Mouse (Mus musculus) left cerebral cortex, postnatal 14 days (tissue): ENCODE data around the gene Taf3. TPM values are rescaled to one million over a fixed set of nuclear protein-coding genes. Genes with fewer than 3 reads are reported as not detected.

Experiments
- DNase-seq, 2 experiments: peaks; one replicate each; pipeline ENCODE4 v3.0.0; 2021 to 2022; ENCODE audit warnings: low spot score in 2 of 2, mixed read lengths in 1 of 2
- intact Hi-C: fragments of 180-260 bp; cut with DNase I; formaldehyde crosslinking; loops from one replicate; pipeline ENCODE4 v1.15.1; 2025
- total RNA-seq, 2 experiments: library from RNA; stranded (reverse); gene quantifications; 2 replicates each; pipeline ENCODE4 v1.2.3; 2021

The Taf3 gene
- total RNA-seq, 2 experiments from 2014 or later: 12.5 to 13.5 TPM

DNA sequence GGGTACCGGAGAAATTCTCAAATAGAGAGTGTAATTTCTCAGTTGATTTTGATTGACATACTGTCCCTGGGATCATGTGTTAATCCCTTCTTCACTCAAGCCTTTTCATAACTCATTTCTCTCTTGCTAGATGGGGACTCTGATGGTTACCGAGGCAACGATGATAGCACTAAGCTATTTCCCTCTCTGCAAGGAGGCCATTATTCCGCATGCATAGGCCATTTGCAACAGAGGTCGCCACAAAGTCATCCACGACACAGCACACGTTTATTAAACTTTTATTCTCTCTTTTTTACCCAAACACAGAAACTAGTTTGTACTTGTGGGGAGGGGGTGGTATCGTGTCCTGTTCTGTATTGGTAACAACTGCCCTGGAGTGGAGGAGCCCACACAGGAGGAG, 150.6 kb downstream of the Taf3 start:
- DNase-seq: no peak
- intact Hi-C loops: loop anchor here (10.0 kb wide), 1 partner anchor 1143 kb away; no protein-coding TSS in a partner anchor

DNA sequence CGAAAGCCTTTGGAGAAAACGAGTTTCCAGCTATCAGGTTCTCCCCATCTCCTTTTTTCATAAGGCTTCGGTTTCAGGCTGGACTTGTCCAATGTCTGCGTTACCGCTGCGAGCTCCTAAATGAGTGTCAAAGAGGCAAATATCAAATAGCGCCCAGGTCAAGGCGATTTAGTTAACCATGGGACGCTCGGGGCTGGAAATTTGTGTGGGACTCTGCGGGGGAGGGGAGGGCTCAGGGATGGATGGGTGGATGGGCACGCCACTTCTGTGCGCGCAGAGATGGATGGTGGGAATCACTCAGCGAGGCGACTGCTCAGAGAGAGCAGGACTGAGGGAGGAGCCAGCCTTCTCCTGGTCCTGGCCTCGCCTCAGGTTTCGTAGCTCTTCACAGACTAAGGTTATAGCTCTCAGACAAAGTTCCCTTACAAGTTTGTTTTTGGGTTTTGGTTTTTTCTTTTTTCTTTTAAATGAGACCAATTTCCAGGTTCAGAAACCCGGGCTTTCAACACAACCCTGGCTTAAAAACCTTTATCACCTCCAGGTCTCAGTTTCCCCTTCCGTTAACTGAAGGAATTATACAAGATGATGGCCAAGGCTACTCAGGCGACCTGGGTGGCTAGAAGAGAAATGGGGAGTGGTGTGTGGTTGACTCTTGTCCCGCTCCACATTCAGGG, 152.2 kb downstream of the Taf3 start:
- intact Hi-C loops: loop anchor here (10.0 kb wide), 1 partner anchor 1141 kb away; no protein-coding TSS in a partner anchor
- no peak for DNase-seq

DNA sequence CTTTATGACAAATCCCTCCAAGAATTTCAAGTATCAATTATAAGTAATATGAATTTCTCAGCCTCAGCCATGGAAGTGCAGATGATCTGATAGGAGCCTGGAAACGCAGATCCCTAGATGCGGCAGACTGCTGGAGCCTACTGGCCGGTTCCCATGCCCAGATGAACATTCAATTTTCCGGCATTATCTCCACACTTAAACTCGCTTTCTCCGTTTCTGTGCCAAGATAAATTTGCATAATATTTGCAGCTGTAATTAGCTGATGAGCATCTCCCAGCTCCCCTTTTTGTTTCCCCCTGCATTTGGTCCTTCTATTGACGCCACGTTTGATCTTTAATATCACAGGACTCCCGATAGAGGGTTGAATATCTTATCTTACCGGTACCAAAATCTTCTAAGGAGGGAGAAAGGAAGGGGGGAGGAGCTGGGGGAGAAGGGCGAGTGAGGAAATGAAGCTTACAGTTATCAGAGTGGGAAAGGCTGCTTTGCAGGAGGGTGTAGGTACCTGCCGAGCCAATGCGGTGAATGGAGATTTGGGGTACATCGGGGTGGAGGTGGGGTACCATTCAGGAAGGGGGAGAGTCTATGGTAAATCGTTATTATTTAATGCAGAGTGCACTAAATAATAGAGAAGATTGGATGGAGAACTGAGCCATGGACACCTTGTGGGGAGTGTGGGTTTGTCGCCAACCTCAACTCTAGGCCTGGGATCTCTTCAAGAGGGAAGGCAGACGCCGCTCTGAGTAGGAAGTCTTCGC, 153.4 kb downstream of the Taf3 start:
- no peak for DNase-seq
- intact Hi-C loops: loop anchor here (10.0 kb wide), 1 partner anchor 1140 kb away; no protein-coding TSS in a partner anchor

DNA sequence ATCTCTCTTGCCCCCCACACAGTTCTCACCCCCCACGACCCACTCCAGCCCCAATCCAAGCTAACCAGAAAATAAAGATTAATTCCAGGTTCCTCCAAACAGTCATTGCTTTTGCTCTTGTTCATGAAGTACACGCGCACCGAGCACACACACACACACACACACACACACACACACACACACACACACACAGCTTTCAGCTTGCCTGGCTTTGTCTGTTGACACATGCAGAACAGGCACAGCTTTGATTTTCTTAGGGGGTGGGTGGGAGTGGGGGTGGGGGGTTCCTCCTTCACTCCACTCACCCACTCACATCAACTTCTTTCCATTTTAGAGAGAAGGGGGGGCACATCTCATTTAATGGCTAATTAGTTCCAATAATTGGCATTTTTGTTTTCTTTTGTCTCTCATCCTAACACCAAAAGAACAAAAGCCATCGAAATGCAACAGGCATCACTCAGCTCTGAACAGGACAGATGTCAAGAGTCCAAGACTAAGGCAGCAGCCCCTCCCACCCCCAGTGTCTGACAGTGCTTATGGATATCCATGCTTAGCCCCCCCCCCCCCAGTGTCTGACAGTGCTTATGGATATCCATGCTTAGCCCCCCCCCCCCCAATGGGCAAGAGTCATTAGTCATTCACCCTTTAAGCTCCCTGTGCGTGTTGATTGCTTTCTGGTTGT, 155.0 kb downstream of the Taf3 start:
- intact Hi-C loops: loop anchor here (10.0 kb wide), 1 partner anchor 1139 kb away; no protein-coding TSS in a partner anchor
- no peak for DNase-seq

DNA sequence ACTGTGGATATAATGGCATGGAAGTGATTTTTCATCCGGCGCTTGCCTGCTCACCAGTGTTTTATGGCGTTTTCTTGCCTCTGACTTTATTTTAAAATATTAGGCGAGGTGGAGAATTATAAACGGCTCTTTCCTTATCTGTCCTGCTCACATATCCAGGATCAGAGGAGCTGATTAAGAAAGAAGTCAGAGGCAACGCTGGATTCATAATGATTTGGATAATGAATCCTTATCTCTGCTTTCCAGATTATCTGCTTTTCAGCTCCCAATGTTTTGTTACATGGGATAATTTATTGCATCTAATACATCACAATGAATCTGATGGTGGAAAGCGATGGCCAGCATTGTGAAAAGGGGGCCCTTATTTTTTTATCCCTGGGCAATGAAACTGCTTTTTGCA, 155.9 kb downstream of the Taf3 start:
- intact Hi-C loops: loop anchor here (10.0 kb wide), 1 partner anchor 1138 kb away; no protein-coding TSS in a partner anchor
- DNase-seq: no peak

DNA sequence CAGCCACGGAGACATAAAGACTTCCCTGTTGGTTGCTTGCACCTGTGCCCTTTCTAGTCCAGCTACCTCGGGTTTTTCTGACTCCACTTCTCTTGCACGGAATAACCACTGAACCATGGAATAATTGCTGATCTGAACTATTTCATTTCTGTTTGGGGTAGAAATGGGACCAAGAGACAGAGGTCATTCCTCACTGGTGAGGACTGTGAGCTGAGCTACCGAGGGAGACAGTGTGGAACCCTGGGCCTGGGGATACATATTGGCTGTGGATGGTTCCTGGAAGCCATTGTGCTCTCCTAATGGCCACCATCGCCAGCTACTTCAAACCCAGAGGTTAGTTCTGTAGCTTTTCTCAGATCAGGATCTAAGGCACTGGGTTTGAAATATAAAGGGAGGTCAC, 157.5 kb downstream of the Taf3 start:
- intact Hi-C loops: loop anchor here (10.0 kb wide), 1 partner anchor 1136 kb away; no protein-coding TSS in a partner anchor
- DNase-seq: no peak

DNA sequence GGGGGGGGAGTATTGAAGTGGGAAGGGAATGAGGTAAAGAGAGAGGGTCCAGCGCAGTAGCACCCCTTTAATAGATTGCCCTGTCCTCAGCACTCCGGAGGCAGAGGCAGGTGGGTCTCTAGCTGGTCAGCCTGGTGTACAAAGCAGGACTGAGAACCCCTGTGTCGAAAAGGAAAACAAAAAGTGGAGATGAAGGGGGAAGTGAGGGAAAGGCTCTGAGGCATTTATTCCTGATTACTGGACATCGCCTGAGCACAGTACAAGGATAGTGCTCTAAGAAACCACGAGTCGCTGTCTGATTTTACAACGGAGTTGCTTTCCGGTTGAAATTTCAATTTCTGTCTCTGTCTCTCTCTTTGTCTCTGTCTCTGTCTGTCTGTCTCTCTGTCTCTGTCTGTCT, 158.1 kb downstream of the Taf3 start:
- intact Hi-C loops: loop anchor here (10.0 kb wide), 1 partner anchor 1135 kb away; no protein-coding TSS in a partner anchor
- DNase-seq: no peak

DNA sequence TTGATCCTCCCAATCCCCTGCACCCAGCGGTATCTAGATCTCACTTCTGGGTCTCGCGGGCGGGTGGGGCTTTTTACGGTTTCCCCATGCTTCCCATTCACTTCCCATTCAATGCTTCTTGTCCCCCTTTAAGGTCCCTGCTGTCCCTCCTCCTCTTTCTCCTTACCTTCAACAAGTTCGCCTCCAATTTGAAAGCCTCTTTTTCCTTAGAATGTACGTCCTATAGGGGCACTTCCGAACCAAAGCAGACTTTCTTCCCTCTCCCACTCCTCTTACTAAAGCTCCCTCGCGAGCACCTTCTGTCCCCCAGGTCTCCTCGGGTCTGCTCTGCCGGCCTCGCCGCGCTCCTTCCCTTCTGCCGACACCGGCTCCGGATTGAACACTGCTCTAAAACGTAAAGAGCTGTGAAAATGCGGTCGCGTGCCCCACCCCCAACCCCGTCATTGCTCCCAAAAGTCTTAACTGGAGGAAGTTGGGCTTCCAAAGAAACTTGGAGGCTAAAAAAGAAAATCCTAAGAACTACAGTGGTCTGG, 158.7 kb downstream of the Taf3 start, which contains the start of gene Gata3:
Gene Gata3, minus strand, starts transcription at position 384 of the 533 bp plus-strand sequence.
- intact Hi-C loops: loop anchor here (5.0 to 10.0 kb wide), 3 partner anchors 123 to 1215 kb away; no protein-coding TSS in a partner anchor
- DNase-seq: no peak

DNA sequence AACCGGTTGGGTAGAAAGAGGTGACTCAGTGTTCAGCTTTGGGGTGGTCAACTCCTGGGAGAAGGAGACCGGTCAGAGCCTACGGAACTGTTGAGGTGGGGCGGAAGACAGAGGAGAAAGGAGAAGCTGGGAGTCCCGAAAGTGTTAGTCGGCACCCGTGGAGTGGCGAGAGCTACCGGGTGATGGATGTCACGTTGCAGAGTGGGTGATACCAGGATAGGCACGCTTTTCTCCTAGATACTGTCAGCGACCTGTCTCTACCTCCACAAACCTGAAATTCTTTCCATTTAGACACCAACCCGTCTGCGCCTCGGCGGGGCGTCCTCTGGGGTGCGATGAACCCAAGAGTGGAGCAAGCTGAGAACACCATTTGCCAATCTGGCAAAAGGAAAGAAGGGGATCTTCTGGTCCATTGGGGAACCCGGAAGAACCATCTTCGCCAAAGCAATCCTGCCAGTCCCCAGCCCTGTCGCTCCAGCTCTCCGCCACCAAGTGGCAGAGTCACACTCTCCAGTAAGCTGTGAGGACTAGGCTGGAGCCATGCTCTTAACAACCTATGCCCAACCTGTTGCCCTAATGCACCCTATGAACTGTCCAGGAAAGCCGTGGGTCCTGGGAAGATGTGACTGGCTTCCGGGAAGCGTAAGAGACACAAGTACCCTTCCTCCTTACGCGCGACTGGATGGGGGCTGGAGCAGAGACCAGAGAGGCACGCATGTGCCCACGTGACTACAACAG, 159.3 kb downstream of the Taf3 start, which contains the start of gene 9230102O04Rik:
Gene 9230102O04Rik, minus strand, starts transcription at position 628 of the 738 bp plus-strand sequence.
- intact Hi-C loops: loop anchor here (5.0 to 10.0 kb wide), 2 partner anchors 123 to 1214 kb away; no protein-coding TSS in a partner anchor
- no peak for DNase-seq

DNA sequence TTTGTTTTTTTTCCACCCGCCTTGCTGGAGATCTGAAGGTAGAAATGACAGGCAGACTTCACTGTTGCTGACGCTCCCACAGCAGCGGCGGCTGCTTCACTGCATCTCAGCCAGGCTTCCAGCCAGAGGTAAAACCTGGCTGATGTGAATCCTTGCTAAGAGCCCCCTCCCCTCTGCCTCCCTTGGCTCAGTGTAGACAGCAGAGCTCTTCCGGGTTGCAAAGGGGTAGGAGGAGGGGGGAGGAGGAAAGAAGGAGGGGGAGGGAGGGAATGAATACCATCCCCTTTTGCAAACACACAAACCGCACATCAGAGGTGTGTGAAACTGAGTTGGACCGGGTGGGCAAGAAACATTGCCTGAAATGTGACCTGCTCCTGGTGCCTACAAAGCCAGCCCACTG, 160.8 kb downstream of the Taf3 start:
- DNase-seq: no peak
- intact Hi-C loops: loop anchor here (5.0 to 10.0 kb wide), 2 partner anchors 125 to 1213 kb away; no protein-coding TSS in a partner anchor

DNA sequence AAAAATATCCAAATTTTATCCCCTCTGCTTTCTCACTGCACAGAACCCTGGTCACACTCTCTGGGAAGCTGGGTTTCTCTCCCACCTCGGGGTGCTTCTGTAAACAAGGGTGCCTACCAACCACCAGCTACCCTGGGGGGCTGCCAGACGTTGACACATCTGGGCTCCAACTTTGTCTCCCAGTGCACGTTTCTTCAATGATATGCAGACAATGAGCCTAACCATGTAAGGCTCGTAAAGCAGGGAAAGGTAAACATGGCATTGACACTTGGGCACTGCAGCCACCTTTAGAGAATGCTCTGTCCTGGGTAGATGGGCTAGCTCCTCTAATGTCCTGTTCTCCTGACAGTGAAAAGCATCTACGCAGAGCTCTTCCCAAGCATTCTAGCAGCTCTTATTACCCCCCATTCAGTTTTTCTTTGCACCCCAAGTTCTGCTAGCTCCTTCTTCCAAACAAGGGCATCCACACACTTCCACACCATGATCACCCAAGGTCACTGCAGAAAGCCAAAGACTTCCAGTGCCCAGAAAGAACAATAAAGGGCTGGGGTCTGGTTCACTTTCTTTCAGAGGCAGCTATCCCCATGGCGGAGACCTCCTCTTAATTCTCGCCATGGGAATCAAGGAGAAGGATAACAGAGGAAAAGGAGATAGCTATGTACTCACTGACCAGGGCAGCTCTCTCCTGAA, 161.3 kb downstream of the Taf3 start:
- DNase-seq: no peak
- intact Hi-C loops: loop anchor here (5.0 to 10.0 kb wide), 2 partner anchors 125 to 1212 kb away; no protein-coding TSS in a partner anchor

DNA sequence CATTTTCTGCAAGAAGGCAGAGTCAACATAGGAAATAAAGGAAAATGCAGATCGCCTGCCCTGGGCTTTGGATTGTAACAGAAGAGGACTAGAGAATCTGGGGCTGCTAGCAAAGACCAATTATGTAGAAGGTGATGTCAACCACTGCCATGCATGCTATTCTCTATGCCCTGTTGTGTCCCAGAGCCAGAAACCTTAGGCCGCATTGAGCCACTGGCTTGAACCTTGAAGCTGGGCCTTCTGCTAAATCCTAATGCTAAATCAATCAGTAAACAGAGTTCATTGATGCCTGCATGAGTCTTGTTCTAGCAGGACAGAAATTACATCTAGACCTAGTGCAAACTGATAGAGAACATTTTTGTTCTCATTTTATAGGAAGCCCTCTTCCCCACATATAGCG, 162.4 kb downstream of the Taf3 start:
- DNase-seq: no peak
- intact Hi-C loops: loop anchor here (5.0 to 10.0 kb wide), 2 partner anchors 126 to 1211 kb away; no protein-coding TSS in a partner anchor

DNA sequence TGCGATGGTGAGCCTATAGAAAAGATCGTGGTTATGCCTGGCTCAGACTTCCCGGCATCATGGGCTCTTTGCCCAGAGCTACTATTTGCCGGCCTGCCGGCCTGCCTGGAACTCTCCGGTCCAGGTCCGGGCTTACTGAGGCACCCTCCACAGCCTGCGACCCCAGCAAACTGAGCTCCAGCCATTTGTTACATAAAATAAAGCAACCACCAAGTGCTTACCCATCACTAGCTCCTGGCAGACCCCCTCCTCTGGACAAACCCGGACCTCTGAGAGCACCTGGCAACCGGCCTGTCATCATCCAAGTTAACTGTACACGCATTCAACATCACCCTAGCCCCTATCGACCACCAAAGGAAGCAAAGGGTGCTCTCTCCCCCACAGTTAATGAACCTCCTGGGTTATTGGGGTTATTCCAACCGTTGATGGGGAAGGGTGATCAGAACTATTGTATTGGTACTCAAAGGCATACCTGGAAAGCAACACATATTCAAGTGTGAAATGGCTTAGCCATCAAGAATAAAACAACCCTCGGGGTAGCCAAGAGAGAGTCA, 163.1 kb downstream of the Taf3 start:
- intact Hi-C loops: loop anchor here (5.0 to 10.0 kb wide), 2 partner anchors 127 to 1210 kb away; no protein-coding TSS in a partner anchor
- DNase-seq: no peak

DNA sequence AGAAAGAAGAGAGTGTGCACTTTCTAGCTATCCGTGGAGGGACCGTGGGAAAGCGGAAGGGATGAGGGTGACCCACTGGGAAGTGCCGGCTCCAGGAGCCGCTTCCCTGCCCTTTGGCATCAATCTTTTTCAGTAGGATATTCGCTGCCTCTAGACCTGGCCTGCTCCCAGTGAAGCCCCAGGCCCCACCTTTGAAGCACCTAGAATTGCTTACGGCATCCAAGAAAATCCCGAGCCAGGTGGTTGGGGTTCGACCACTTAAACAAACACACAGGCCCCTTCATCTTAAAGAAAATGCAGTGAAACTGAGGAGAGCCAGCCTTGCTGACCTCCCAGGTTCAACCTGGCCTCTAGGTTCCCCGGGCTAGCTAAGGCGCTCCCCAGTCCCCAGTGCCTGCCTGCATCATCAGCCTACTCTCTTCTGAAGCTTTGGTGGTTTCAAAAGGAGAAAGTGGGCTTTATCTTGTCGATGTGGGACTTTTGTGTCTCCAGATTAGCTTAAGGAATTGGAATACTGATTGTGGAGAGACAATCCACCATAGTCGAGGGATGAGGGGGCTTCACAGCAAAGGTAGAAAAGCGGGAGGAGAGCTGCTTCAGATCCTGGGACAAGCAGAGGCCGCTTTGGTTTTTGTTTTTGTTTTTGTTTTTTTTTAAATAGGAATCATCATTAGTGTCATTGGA, 163.7 kb downstream of the Taf3 start:
- DNase-seq: no peak
- intact Hi-C loops: loop anchor here (5.0 to 10.0 kb wide), 2 partner anchors 128 to 1210 kb away; no protein-coding TSS in a partner anchor

DNA sequence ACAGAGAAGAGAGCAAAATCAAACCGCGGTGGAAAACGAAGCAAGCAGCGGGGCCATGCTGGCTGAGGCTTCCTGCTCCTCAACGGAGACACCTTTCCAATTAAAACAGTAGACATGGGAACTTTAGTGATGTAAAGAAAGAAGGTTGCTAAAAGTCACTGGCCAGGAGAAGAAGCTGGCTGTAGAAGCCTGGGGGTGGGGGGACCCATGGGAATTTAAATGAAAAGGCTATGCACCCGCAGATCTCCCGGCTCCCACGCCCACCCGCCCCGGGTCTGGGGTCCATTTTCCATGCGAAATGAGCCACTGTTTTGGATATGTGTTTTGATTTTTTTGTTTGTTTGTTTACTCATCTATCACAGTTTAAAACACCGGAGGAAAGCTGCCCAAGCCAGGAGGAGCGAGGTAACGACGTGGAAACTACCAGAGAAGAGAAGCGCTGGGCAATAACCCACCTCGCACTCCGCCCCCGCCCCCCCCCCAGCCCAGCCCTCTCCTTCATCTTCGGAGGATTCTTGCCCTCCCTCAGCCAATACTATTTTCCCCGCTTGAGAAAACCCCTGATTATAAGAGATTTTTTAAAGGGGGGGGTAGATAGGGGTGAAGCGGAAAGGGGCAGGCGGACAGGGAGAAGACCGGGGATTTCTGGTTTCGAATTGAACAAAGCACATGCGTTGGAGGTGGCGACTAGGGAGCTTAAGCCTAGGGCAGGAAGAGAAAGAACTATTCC, 164.4 kb downstream of the Taf3 start:
- intact Hi-C loops: loop anchor here (10.0 kb wide), 1 partner anchor 1209 kb away; no protein-coding TSS in a partner anchor
- no peak for DNase-seq
